ENCODE assay signal across 9 mouse cellular contexts in the genomic region with DNA sequence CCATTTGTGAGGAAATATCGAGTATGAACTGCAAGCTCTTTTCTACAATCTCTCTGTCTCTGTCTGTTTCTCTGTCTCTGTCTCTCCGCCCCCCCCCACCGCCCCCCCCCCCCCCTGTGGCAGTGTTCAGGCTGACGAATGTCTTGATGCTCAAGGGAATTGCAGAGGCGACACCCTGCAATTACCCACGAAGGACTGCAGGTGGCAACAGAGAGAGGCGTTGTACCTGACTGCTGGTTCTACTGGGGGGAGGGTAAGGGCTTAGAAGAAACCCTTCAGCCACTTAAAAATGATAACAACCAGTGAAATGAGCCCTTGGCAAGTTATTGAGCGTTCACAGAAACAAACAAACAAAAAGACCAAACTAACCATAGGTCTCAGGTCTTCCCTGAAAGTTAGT. TPM values are rescaled to one million over a fixed set of nuclear protein-coding genes. Genes with fewer than 3 reads are reported as not detected.
DNase-seq lines count a peak whose midpoint lies in the region; ATAC-seq and TF ChIP-seq lines count a peak whose summit lies in the region.
"Had no signal": no experiment of that assay in that cellular context is flagged by ENCODE, and none has a peak within 500 bp of the region (broad histone marks: within the 10 kb centered on the region; RNA-seq: fewer than 3 reads in every experiment).

No protein-coding gene starts in this region.

- H3K27ac ChIP-seq in midbrain, embryonic 14.5 days (replicated peaks; ENCODE audit: low read depth, low read length) = no peak overlapping the region
- H3K27ac ChIP-seq in midbrain, embryonic 13.5 days = no peak overlapping the region
- no peak overlapping the region for H3K27ac ChIP-seq in thymus, adult 2 months (ENCODE audit: control insufficient read depth, insufficient read depth, low read length)

- H3K4me3 ChIP-seq in midbrain, embryonic 14.5 days (replicated peaks; ENCODE audit: low read depth, low read length) = no peak overlapping the region
- no peak overlapping the region for H3K4me3 ChIP-seq in midbrain, embryonic 13.5 days (replicated peaks)
- H3K4me3 ChIP-seq in thymus, adult 2 months (ENCODE audit: control insufficient read depth, insufficient read depth, low read length) = no peak overlapping the region

- no peak overlapping the region for H3K9ac ChIP-seq in midbrain, embryonic 14.5 days (replicated peaks; ENCODE audit: low read length)
- no peak overlapping the region for H3K9ac ChIP-seq in midbrain, embryonic 13.5 days (replicated peaks)

- peak; percentile 7 for DNase-seq in cerebellum, adult 11-12 months
- DNase-seq in cerebellum, adult 8-10 months = no peak
- DNase-seq in midbrain, embryonic 14.5 days = peak; percentile 52
- peak; percentile 22 to 58 for DNase-seq in cerebellum, postnatal 25 days
- DNase-seq in kidney, postnatal 14 days = peak; percentile 72
- DNase-seq in lung, postnatal 10 days = peak; percentile 69
- DNase-seq in thymus, adult 2 months = peak; percentile 42

- no peak for TF ChIP-seq CTCF in thymus, adult 2 months (IDR thresholded peaks at IDR 0.05; ENCODE audit: borderline replicate concordance, control insufficient read depth, extremely low read depth, insufficient read depth, low read length, poor library complexity)

- no peaks in the 10 kb centered on the region for H3K36me3 ChIP-seq in midbrain, embryonic 14.5 days (ENCODE audit: control insufficient read depth, insufficient read depth, low read length)
- H3K36me3 ChIP-seq in midbrain, embryonic 13.5 days = no peaks in the 10 kb centered on the region
- H3K36me3 ChIP-seq in thymus, adult 2 months (ENCODE audit: control insufficient read depth, insufficient read depth, low read length) = no peaks in the 10 kb centered on the region

- no peak for ATAC-seq in midbrain, embryonic 14.5 days (ENCODE audit: low FRiP score, low TSS enrichment)
- ATAC-seq in midbrain, embryonic 13.5 days = no peak

- no peaks in the 10 kb centered on the region for H3K4me1 ChIP-seq in midbrain, embryonic 14.5 days (ENCODE audit: control insufficient read depth, insufficient read depth, low read length)
- H3K4me1 ChIP-seq in midbrain, embryonic 13.5 days (replicated peaks) = no peaks in the 10 kb centered on the region
- no peaks in the 10 kb centered on the region for H3K4me1 ChIP-seq in thymus, adult 2 months (replicated peaks; ENCODE audit: control insufficient read depth, insufficient read depth, low read length)

- WGBS in midbrain, embryonic 14.5 days = 9% methylated on average over 8 of the region's 8 CpGs
- 6% methylated on average over 8 of the region's 8 CpGs for WGBS in midbrain, embryonic 13.5 days
- 6% methylated on average over 8 of the region's 8 CpGs for WGBS in thymus, adult 2 months

- H3K4me2 ChIP-seq in midbrain, embryonic 14.5 days (ENCODE audit: low read length) = no peak overlapping the region
- no peak overlapping the region for H3K4me2 ChIP-seq in midbrain, embryonic 13.5 days (replicated peaks)

- TF ChIP-seq POLR2A in thymus, adult 2 months (IDR thresholded peaks at IDR 0.05; ENCODE audit: control insufficient read depth, extremely low read depth, insufficient read depth, low read length, poor library complexity) = no peak

- H3K9me3 ChIP-seq in midbrain, embryonic 14.5 days (ENCODE audit: control insufficient read depth, low read length) = no peaks in the 10 kb centered on the region
- H3K9me3 ChIP-seq in midbrain, embryonic 13.5 days = no peaks in the 10 kb centered on the region

- no peaks in the 10 kb centered on the region for H3K27me3 ChIP-seq in midbrain, embryonic 14.5 days (ENCODE audit: control insufficient read depth, insufficient read depth, low read length)
- no peaks in the 10 kb centered on the region for H3K27me3 ChIP-seq in midbrain, embryonic 13.5 days
- H3K27me3 ChIP-seq in thymus, adult 2 months (ENCODE audit: control insufficient read depth, insufficient read depth, low read length) = no peaks in the 10 kb centered on the region

RNA-seq across cellular contexts. Expression of gene Gjb2, which starts 11.5 kb away (rescaled TPM):
- 11.2 TPM in 1 of 2 replicates, not detected in the other for polyA plus RNA-seq in midbrain, embryonic 14.5 days (2014; fragmentation: Nextera tagmentation; extraction: Ambion mirVana)
- 10.0 and 11.4 TPM in 2 replicates for polyA plus RNA-seq in midbrain, embryonic 13.5 days (2015; fragmentation: Nextera tagmentation; extraction: Ambion mirVana)
- 4.9 and 6.1 TPM in 2 replicates for polyA plus RNA-seq in thymus, adult 2 months (2012; rRNA removed)

RNA-seq across cellular contexts. Expression of gene Gm4491, which starts 22.7 kb away (rescaled TPM):
- polyA plus RNA-seq in midbrain, embryonic 14.5 days (2014; fragmentation: Nextera tagmentation; extraction: Ambion mirVana) = 0.22 TPM in 1 of 2 replicates, not detected in the other
- 0.09 TPM in 1 of 2 replicates, not detected in the other for polyA plus RNA-seq in midbrain, embryonic 13.5 days (2015; fragmentation: Nextera tagmentation; extraction: Ambion mirVana)
- polyA plus RNA-seq in thymus, adult 2 months (2012; rRNA removed) = not detected in 2 replicates
- polyA plus RNA-seq: stomach, embryonic 14.5 days had no signal

RNA-seq across cellular contexts. Expression of gene Gja3, which starts 35.1 kb away (rescaled TPM):
- not detected in 2 replicates for polyA plus RNA-seq in midbrain, embryonic 14.5 days (2014; fragmentation: Nextera tagmentation; extraction: Ambion mirVana)
- polyA plus RNA-seq in midbrain, embryonic 13.5 days (2015; fragmentation: Nextera tagmentation; extraction: Ambion mirVana) = 0.51 and 0.73 TPM in 2 replicates
- 0.13 and 1.0 TPM in 2 replicates for polyA plus RNA-seq in thymus, adult 2 months (2012; rRNA removed)

RNA-seq across cellular contexts. Expression of gene Gjb6, which starts 40.4 kb away (rescaled TPM):
- 0.77 and 9.8 TPM in 2 replicates for polyA plus RNA-seq in midbrain, embryonic 14.5 days (2014; fragmentation: Nextera tagmentation; extraction: Ambion mirVana)
- 11.0 TPM in 2 replicates for polyA plus RNA-seq in midbrain, embryonic 13.5 days (2015; fragmentation: Nextera tagmentation; extraction: Ambion mirVana)
- 0.89 and 1.4 TPM in 2 replicates for polyA plus RNA-seq in thymus, adult 2 months (2012; rRNA removed)
